Mouse (Mus musculus): ENCODE data around the gene Nup50. TPM values are rescaled to one million over a fixed set of nuclear protein-coding genes. Genes with fewer than 3 reads are reported as not detected.

The Nup50 gene
- total and polyA plus RNA-seq, 3 experiments, result 54.7 to 98.4 TPM; not detected in 1

DNA sequence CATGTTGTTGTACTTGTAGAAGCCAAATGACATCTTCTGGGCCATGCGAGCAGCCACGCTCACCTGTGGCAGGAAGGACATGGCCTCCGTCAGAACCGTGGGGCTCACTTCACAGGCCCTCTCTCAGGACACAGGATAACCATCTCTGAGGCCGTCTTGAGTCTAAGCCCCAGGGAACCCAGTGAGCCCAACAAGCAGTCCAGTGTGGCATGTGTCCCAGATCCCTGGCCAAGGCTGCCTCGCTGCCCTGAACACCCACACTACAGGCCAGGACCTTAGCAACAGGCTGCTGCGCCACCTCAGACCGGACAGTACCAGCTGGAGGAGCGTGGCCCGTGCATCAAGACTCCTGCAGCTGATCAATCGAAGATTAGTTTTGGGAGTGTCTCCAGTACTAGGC is 30.0 kb downstream of the Nup50 start:
- TF ChIP-seq BHLHE40 (IDR thresholded peaks at IDR 0.05; ENCODE audit: borderline replicate concordance, low read depth, low read length), result no peak
- no peak for TF ChIP-seq ZMIZ1 (IDR thresholded peaks at IDR 0.05; ENCODE audit: low read depth, low read length)
- no peak for TF ChIP-seq USF1 (IDR thresholded peaks at IDR 0.05; ENCODE audit: low read depth, low read length)
- TF ChIP-seq MAZ (IDR thresholded peaks at IDR 0.05; ENCODE audit: low read depth, low read length), result no peak
- no peak for TF ChIP-seq TCF12 (IDR thresholded peaks at IDR 0.05; ENCODE audit: low read depth, low read length)
- no peak for TF ChIP-seq MYB (IDR thresholded peaks at IDR 0.05; ENCODE audit: low read depth, low read length)
- TF ChIP-seq KAT2A (conservative IDR thresholded peaks at IDR 0.05; ENCODE audit: low read depth, low read length), result no peak
- TF ChIP-seq CHD1 (IDR thresholded peaks at IDR 0.05; ENCODE audit: low read depth, low read length), result no peak
- TF ChIP-seq TBP (IDR thresholded peaks at IDR 0.05; ENCODE audit: low read depth, low read length), result no peak
- no peak for TF ChIP-seq ZNF384 (IDR thresholded peaks at IDR 0.05; ENCODE audit: low read depth, low read length)
- no peak for TF ChIP-seq NELFE (IDR thresholded peaks at IDR 0.05; ENCODE audit: low read depth, low read length)
- TF ChIP-seq ETS1 (IDR thresholded peaks at IDR 0.05; ENCODE audit: low read depth, low read length), result no peak
- no peak for TF ChIP-seq ELF1 (IDR thresholded peaks at IDR 0.05; ENCODE audit: low read depth, low read length)
- no peak for TF ChIP-seq ZKSCAN1 (IDR thresholded peaks at IDR 0.05; ENCODE audit: low read depth, low read length)
- H3K36me3 ChIP-seq (ENCODE audit: control insufficient read depth in 1 of 2, insufficient read depth in 2 of 2, low read length in 2 of 2), result no peaks in the 10 kb centered on the region

GRCm38 (mm10) chr15:84957851-84958250 is 34.6 kb downstream of the Nup50 start:
- Histone ChIP-seq H3K79me2 (ENCODE audit: control insufficient read depth, insufficient read depth, low read length, poor library complexity) (no peaks in the 10 kb centered on the region), H3K27me3 (ENCODE audit: control insufficient read depth in 1 of 2, insufficient read depth in 2 of 2, low read length in 2 of 2) (no peaks in the 10 kb centered on the region), H3K9ac (ENCODE audit: control insufficient read depth, low read depth, low read length, poor library complexity, severe bottlenecking) (no peak overlapping the region), H3K4me1 (ENCODE audit: control insufficient read depth in 1 of 2, insufficient read depth in 2 of 2, low read length in 2 of 2) (no peaks in the 10 kb centered on the region), H3K36me3 (ENCODE audit: control insufficient read depth in 1 of 2, insufficient read depth in 2 of 2, low read length in 2 of 2) (no peaks in the 10 kb centered on the region), H3K4me3 (ENCODE audit: control insufficient read depth in 1 of 2, insufficient read depth in 1 of 2, low read depth in 2 of 2, low read length in 2 of 2) (no peak overlapping the region), H3K9me3 (replicated peaks; ENCODE audit: insufficient read depth, low read length) (no peaks in the 10 kb centered on the region), H3K27ac (ENCODE audit: control insufficient read depth, low read depth, low read length) (no peak overlapping the region)
- no peak for DNase-seq (ENCODE audit: low read depth, low spot score)
- no peak for TF ChIP-seq CHD1 (IDR thresholded peaks at IDR 0.05; ENCODE audit: low read depth, low read length)
- TF ChIP-seq JUND (IDR thresholded peaks at IDR 0.05; ENCODE audit: low read depth, low read length), result no peak
- no peak for TF ChIP-seq NELFE (IDR thresholded peaks at IDR 0.05; ENCODE audit: low read depth, low read length)
- no peak for TF ChIP-seq TBP (IDR thresholded peaks at IDR 0.05; ENCODE audit: low read depth, low read length)
- no peak for TF ChIP-seq KAT2A (conservative IDR thresholded peaks at IDR 0.05; ENCODE audit: low read depth, low read length)
- TF ChIP-seq RCOR1 (IDR thresholded peaks at IDR 0.05; ENCODE audit: low read depth, low read length), result no peak
- no peak for TF ChIP-seq E2F4 (IDR thresholded peaks at IDR 0.05; ENCODE audit: borderline replicate concordance, low read depth, low read length)
- TF ChIP-seq RAD21 (IDR thresholded peaks at IDR 0.05; ENCODE audit: low read depth, low read length), result no peak
- no peak for TF ChIP-seq ZC3H11A (IDR thresholded peaks at IDR 0.05; ENCODE audit: low read depth, low read length)
- no peak for TF ChIP-seq POLR2AphosphoS5 (IDR thresholded peaks at IDR 0.05; ENCODE audit: borderline replicate concordance, low read depth, low read length)
- no peak for TF ChIP-seq TCF12 (IDR thresholded peaks at IDR 0.05; ENCODE audit: low read depth, low read length)
- no peak for TF ChIP-seq ZNF384 (IDR thresholded peaks at IDR 0.05; ENCODE audit: low read depth, low read length)
- no peak for TF ChIP-seq MXI1 (IDR thresholded peaks at IDR 0.05; ENCODE audit: low read depth, low read length)
- no peak for TF ChIP-seq USF1 (IDR thresholded peaks at IDR 0.05; ENCODE audit: low read depth, low read length)
- no peak for TF ChIP-seq GATA1 (IDR thresholded peaks at IDR 0.05; ENCODE audit: low read depth, low read length)

More for the DNA sequence above, 30.0 kb downstream of the Nup50 start:
- Histone ChIP-seq H3K4me3 (ENCODE audit: control insufficient read depth in 1 of 2, insufficient read depth in 1 of 2, low read depth in 2 of 2, low read length in 2 of 2) (no peak overlapping the region), H3K27ac (ENCODE audit: control insufficient read depth, low read depth, low read length) (no peak overlapping the region), H3K9ac (ENCODE audit: control insufficient read depth, low read depth, low read length, poor library complexity, severe bottlenecking) (no peak overlapping the region), H3K79me2 (ENCODE audit: control insufficient read depth, insufficient read depth, low read length, poor library complexity) (no peaks in the 10 kb centered on the region), H3K9me3 (replicated peaks; ENCODE audit: insufficient read depth, low read length) (no peaks in the 10 kb centered on the region), H3K4me1 (ENCODE audit: control insufficient read depth in 1 of 2, insufficient read depth in 2 of 2, low read length in 2 of 2) (no peaks in the 10 kb centered on the region), H3K27me3 (ENCODE audit: control insufficient read depth in 1 of 2, insufficient read depth in 2 of 2, low read length in 2 of 2) (no peaks in the 10 kb centered on the region)
- no peak for DNase-seq (ENCODE audit: low read depth, low spot score)
